Mouse (Mus musculus): ENCODE results near the gene Rpp38.

- TF ChIP-seq CTCF (IDR thresholded peaks at IDR 0.05): no peak
- TF ChIP-seq EP300 (IDR thresholded peaks at IDR 0.05): no peak
These were observed 40.3 kb downstream of the Rpp38 start for GRCm38 (mm10) chr2:3292170-3292569.
